In the genomic region with DNA sequence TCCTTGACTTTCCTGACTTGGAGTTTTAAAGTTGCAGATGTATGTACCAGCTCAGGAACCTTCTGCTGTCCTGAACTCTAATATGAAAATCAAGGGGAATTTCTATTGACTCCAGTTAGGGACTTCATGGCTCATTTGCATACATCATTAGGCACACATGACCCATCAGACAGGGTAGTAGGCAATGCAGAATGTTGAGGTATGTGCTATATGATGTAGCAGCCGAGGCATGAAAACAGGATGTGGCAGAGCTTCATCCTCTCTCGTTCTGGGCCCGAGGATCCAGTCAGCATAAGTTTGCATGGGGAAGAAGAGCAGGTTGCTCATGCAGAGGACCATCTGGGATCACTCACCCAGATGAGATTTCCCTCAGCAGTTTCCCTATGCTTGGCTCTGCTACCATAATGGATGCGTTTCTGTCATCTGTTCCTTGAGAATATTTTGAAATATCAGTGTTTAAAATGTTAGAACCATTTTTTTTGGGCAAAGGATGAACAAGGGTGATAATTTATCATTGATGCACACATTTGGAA, we compare ENCODE assay signal across 29 mouse cellular contexts.
A peak's percentile ranks its signal among the peaks of the same experiment; 100 is the strongest.
DNase-seq lines count a peak whose midpoint lies in the region; ATAC-seq and TF ChIP-seq lines count a peak whose summit lies in the region.
"Had no signal": no experiment of that assay in that cellular context is flagged by ENCODE, and none has a peak within 500 bp of the region (broad histone marks: within the 10 kb centered on the region; RNA-seq: fewer than 3 reads in every experiment).

No protein-coding gene starts in this region.

- no peak overlapping the region for H3K4me3 ChIP-seq in forebrain, embryonic 16.5 days (replicated peaks; ENCODE audit: low read length)
- H3K4me3 ChIP-seq in forebrain, embryonic 15.5 days, result no peak overlapping the region
- H3K4me3 ChIP-seq in midbrain, postnatal 0 days (ENCODE audit: low read depth, low read length), result no peak overlapping the region
- H3K4me3 ChIP-seq in midbrain, embryonic 14.5 days (replicated peaks; ENCODE audit: low read depth, low read length), result no peak overlapping the region
- H3K4me3 ChIP-seq in layer of hippocampus, adult 2 months, result no peak overlapping the region
- H3K4me3 ChIP-seq in left cerebral cortex, adult 2 months, result no peak overlapping the region
- H3K4me3 ChIP-seq: embryonic facial prominence, embryonic 13.5 days; erythroblast, embryonic 14.5 days; forebrain, embryonic 12.5 days; hindbrain, embryonic 12.5 days; limb, embryonic 10.5 days; liver, embryonic 15.5 days; lung, embryonic 15.5 days; midbrain, embryonic 10.5 days; neural tube, embryonic 15.5 days had no signal

- H3K4me1 ChIP-seq in forebrain, embryonic 16.5 days (replicated peaks; ENCODE audit: control insufficient read depth, insufficient read depth, low read length), result no peaks in the 10 kb centered on the region
- no peaks in the 10 kb centered on the region for H3K4me1 ChIP-seq in forebrain, embryonic 15.5 days
- no peaks in the 10 kb centered on the region for H3K4me1 ChIP-seq in midbrain, postnatal 0 days (ENCODE audit: insufficient read depth, low read length)
- no peaks in the 10 kb centered on the region for H3K4me1 ChIP-seq in midbrain, embryonic 14.5 days (ENCODE audit: control insufficient read depth, insufficient read depth, low read length)
- H3K4me1 ChIP-seq: embryonic facial prominence, embryonic 13.5 days; forebrain, embryonic 12.5 days; hindbrain, embryonic 12.5 days; limb, embryonic 10.5 days; liver, embryonic 15.5 days; lung, embryonic 15.5 days; midbrain, embryonic 10.5 days; neural tube, embryonic 15.5 days had no signal

- H3K4me2 ChIP-seq in forebrain, embryonic 16.5 days (ENCODE audit: low read length), result no peak overlapping the region
- no peak overlapping the region for H3K4me2 ChIP-seq in forebrain, embryonic 15.5 days (replicated peaks)
- no peak overlapping the region for H3K4me2 ChIP-seq in midbrain, postnatal 0 days (ENCODE audit: low read depth, low read length, poor library complexity, severe bottlenecking)
- H3K4me2 ChIP-seq in midbrain, embryonic 14.5 days (ENCODE audit: low read length), result no peak overlapping the region
- H3K4me2 ChIP-seq: embryonic facial prominence, embryonic 13.5 days; forebrain, embryonic 12.5 days; heart, embryonic 11.5 days; hindbrain, embryonic 12.5 days; liver, embryonic 15.5 days; lung, embryonic 15.5 days; neural tube, embryonic 15.5 days had no signal

- peak; percentile 45; the same call in 1 of the 2 replicates for ATAC-seq in forebrain, embryonic 16.5 days
- ATAC-seq in forebrain, embryonic 15.5 days (replicated peaks), result no peak
- ATAC-seq in midbrain, postnatal 0 days (ENCODE audit: low FRiP score), result no peak
- no peak for ATAC-seq in midbrain, embryonic 14.5 days (ENCODE audit: low FRiP score, low TSS enrichment)
- ATAC-seq: CD4-positive, CD25-positive, alpha-beta regulatory T cell, adult 4 months; intestine, embryonic 16.5 days had no signal

- no peak overlapping the region for H3K27ac ChIP-seq in forebrain, embryonic 16.5 days (ENCODE audit: low read length)
- H3K27ac ChIP-seq in forebrain, embryonic 15.5 days (replicated peaks), result no peak overlapping the region
- H3K27ac ChIP-seq in midbrain, postnatal 0 days (ENCODE audit: low read depth, low read length), result no peak overlapping the region
- no peak overlapping the region for H3K27ac ChIP-seq in midbrain, embryonic 14.5 days (replicated peaks; ENCODE audit: low read depth, low read length)
- no peak overlapping the region for H3K27ac ChIP-seq in layer of hippocampus, adult 2 months
- H3K27ac ChIP-seq in left cerebral cortex, adult 2 months, result no peak overlapping the region
- H3K27ac ChIP-seq: embryonic facial prominence, embryonic 13.5 days; forebrain, embryonic 12.5 days; hindbrain, embryonic 12.5 days; limb, embryonic 10.5 days; liver, embryonic 15.5 days; lung, embryonic 15.5 days; macrophage; midbrain, embryonic 10.5 days; neural tube, embryonic 15.5 days had no signal

- H3K27me3 ChIP-seq in forebrain, embryonic 16.5 days (replicated peaks; ENCODE audit: control insufficient read depth, insufficient read depth, low read length), result no peaks in the 10 kb centered on the region
- no peaks in the 10 kb centered on the region for H3K27me3 ChIP-seq in forebrain, embryonic 15.5 days
- H3K27me3 ChIP-seq in midbrain, postnatal 0 days (ENCODE audit: insufficient read depth, low read length), result no peaks in the 10 kb centered on the region
- H3K27me3 ChIP-seq in midbrain, embryonic 14.5 days (ENCODE audit: control insufficient read depth, insufficient read depth, low read length), result no peaks in the 10 kb centered on the region
- H3K27me3 ChIP-seq: embryonic facial prominence, embryonic 13.5 days; forebrain, embryonic 12.5 days; hindbrain, embryonic 12.5 days; liver, embryonic 15.5 days; lung, embryonic 15.5 days; neural tube, embryonic 15.5 days had no signal

- DNase-seq in midbrain, postnatal 0 days (ENCODE audit: low spot score), result peak; percentile 47
- DNase-seq in midbrain, embryonic 14.5 days, result no peak
- DNase-seq in layer of hippocampus, adult 2 months (ENCODE audit: low spot score in 2 of 2), result peak; percentile 34 to 43
- DNase-seq in layer of hippocampus, postnatal 36 days, result peak; percentile 16 to 25
- no peak for DNase-seq in lung, postnatal 25 days (ENCODE audit: low spot score)
- DNase-seq in left cerebral cortex, adult 2 months (ENCODE audit: extremely low spot score in 1 of 2, low spot score in 2 of 2), result no peak
- DNase-seq: adrenal gland, postnatal 25 days; gastrocnemius, postnatal 10 days; kidney, adult 9 months; kidney, postnatal 25 days; liver; right cerebral cortex, adult 18-20 months; spleen, adult 18-20 months; thymus, postnatal 14 days had no signal

- intact Hi-C loops in left cerebral cortex, adult 2 months (cut with DNase I), result no loop called here

- WGBS in forebrain, embryonic 16.5 days, result 80% methylated on average over 4 of the region's 4 CpGs
- WGBS in forebrain, embryonic 15.5 days, result 82% methylated on average over 4 of the region's 4 CpGs
- 82% methylated on average over 4 of the region's 4 CpGs for WGBS in midbrain, postnatal 0 days
- 83% methylated on average over 4 of the region's 4 CpGs for WGBS in midbrain, embryonic 14.5 days

- no peaks in the 10 kb centered on the region for H3K36me3 ChIP-seq in forebrain, embryonic 16.5 days (ENCODE audit: control insufficient read depth, insufficient read depth)
- no peaks in the 10 kb centered on the region for H3K36me3 ChIP-seq in forebrain, embryonic 15.5 days
- no peaks in the 10 kb centered on the region for H3K36me3 ChIP-seq in midbrain, postnatal 0 days (ENCODE audit: insufficient read depth, low read length)
- no peaks in the 10 kb centered on the region for H3K36me3 ChIP-seq in midbrain, embryonic 14.5 days (ENCODE audit: control insufficient read depth, insufficient read depth, low read length)
- H3K36me3 ChIP-seq: embryonic facial prominence, embryonic 13.5 days; forebrain, embryonic 12.5 days; hindbrain, embryonic 12.5 days; limb, embryonic 10.5 days; liver, embryonic 15.5 days; lung, embryonic 15.5 days; midbrain, embryonic 10.5 days; neural tube, embryonic 15.5 days had no signal

- no peak overlapping the region for H3K9ac ChIP-seq in forebrain, embryonic 16.5 days (replicated peaks; ENCODE audit: low read depth, low read length)
- no peak overlapping the region for H3K9ac ChIP-seq in forebrain, embryonic 15.5 days (replicated peaks)
- no peak overlapping the region for H3K9ac ChIP-seq in midbrain, postnatal 0 days (replicated peaks; ENCODE audit: low read length, poor library complexity, severe bottlenecking)
- no peak overlapping the region for H3K9ac ChIP-seq in midbrain, embryonic 14.5 days (replicated peaks; ENCODE audit: low read length)
- H3K9ac ChIP-seq: embryonic facial prominence, embryonic 13.5 days; forebrain, embryonic 12.5 days; hindbrain, embryonic 12.5 days; liver, embryonic 15.5 days; lung, embryonic 15.5 days; neural tube, embryonic 15.5 days had no signal

- no peaks in the 10 kb centered on the region for H3K9me3 ChIP-seq in forebrain, embryonic 16.5 days (ENCODE audit: control insufficient read depth, low read length)
- no peaks in the 10 kb centered on the region for H3K9me3 ChIP-seq in forebrain, embryonic 15.5 days
- no peaks in the 10 kb centered on the region for H3K9me3 ChIP-seq in midbrain, postnatal 0 days (ENCODE audit: low read length)
- H3K9me3 ChIP-seq in midbrain, embryonic 14.5 days (ENCODE audit: control insufficient read depth, low read length), result no peaks in the 10 kb centered on the region
- H3K9me3 ChIP-seq: embryonic facial prominence, embryonic 13.5 days; forebrain, embryonic 12.5 days; hindbrain, embryonic 12.5 days; limb, embryonic 10.5 days; liver, embryonic 15.5 days; lung, embryonic 15.5 days; midbrain, embryonic 10.5 days; neural tube, embryonic 15.5 days had no signal

- no peak for TF ChIP-seq CTCF in midbrain, postnatal 0 days (IDR thresholded peaks at IDR 0.05)
- no peak for TF ChIP-seq CTCF in layer of hippocampus, adult 2 months (conservative IDR thresholded peaks at IDR 0.05)
- TF ChIP-seq CTCF in left cerebral cortex, adult 2 months (IDR thresholded peaks at IDR 0.05), result no peak

Comparison
In these comparisons a context has a peak if more than half of its experiments do, and no peak if none do; other contexts are left out.
1. DNase-seq: peak in midbrain, postnatal 0 days (single experiment), layer of hippocampus, adult 2 months (2 of 2) and layer of hippocampus, postnatal 36 days (2 of 2); none in midbrain, embryonic 14.5 days (single experiment), lung, postnatal 25 days (single experiment) and left cerebral cortex, adult 2 months (0 of 2).